Mouse (Mus musculus): ENCODE measurements around the gene Hnrnpf. TPM values are rescaled to one million over a fixed set of nuclear protein-coding genes. Genes with fewer than 3 reads are reported as not detected.

The Hnrnpf gene
- polyA plus RNA-seq, 1 experiment: 1,035 TPM

DNA sequence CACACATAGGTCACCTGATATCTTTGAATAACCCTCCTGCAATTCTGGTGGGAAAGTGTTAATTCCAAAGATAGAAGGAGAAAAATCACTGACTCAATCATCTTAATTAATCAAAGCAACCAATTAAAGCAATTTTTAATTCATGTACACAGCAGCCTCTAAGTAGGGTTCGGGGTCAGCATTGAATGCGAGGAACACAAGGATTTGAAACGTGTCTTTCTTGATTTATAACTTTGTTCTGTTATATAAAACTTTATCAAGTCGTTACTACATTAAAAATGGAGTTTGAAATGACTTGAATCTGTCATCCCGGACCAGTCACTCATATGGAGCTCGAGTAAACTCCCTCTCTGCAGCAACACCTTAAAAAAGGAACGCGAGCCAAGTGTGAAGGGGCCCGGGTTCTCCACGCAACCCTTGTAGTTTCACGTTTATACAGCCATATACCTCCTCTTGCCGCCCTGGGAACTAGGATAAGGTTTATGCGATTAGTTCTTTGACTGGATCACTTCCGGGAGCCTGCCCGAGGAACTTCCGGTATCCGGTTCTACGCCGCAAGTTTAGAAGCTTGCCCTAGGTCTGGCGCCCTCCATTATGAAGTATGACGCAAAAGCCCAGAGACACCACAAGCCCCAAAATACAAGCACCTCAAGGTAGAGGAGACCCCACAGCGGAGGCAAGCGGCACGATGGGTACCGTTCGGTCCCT lies 21.3 kb upstream of the Hnrnpf start:
- no peaks in the 10 kb centered on the region for H3K27me3 ChIP-seq (ENCODE audit: control insufficient read depth, insufficient read depth, low read length, poor library complexity, severe bottlenecking)
- peak overlapping the region; percentile 69 for H3K9ac ChIP-seq (ENCODE audit: low read depth, poor library complexity, severe bottlenecking)
- H3K36me3 ChIP-seq (ENCODE audit: control insufficient read depth, insufficient read depth, low read length, poor library complexity, severe bottlenecking): no peaks in the 10 kb centered on the region
- peak overlapping the region; percentile 89 for H3K27ac ChIP-seq (ENCODE audit: insufficient read depth, low read length)
- H3K4me3 ChIP-seq (ENCODE audit: low read depth, low read length): peak overlapping the region; percentile 75
- peaks cover 1% of the 10 kb centered on the region for H3K4me1 ChIP-seq (ENCODE audit: control insufficient read depth, insufficient read depth, low read length)
- H3K9me3 ChIP-seq (replicated peaks; ENCODE audit: control insufficient read depth, insufficient read depth, low read length, poor library complexity, severe bottlenecking): no peaks in the 10 kb centered on the region
- TF ChIP-seq EP300 (IDR thresholded peaks at IDR 0.05; ENCODE audit: insufficient read depth, low read depth, low read length) (no peak), POLR2A (IDR thresholded peaks at IDR 0.05; ENCODE audit: insufficient read depth, low read length) (peak; percentile 6)

DNA sequence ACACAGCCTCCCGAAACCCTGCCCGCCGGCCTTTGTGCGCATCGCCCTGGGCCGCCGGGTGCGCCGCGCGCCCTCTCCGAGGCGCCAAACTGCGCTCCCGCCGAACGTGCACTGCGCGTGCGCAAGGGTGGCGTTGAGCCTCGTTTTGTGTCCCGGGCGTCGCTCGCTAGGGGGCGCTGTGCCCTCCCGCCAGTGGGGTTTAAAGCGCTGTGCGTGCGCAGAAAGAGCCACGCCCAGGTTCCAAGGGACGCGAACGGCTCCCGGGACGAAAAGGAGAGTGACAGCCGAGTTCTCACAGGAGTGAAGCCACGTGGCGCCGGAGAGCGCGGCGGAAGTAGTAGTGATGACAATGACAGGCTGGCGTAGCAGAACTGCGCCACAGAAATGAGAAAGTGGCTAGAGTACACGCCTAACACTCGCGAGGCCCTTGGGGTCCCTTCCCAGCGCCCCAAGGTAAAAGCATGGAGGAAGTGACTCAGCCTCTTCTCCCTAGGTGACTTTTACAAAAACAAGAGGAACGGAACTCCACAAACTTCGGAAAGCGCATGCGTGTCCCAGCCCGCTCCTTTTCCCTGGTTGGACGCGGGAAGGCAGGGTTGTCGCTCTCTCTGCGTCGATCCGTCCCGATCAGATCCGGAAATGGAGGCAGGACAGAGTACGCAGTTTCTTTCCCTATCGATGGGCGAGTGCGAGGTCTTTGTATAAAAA lies 20.6 kb upstream of the Hnrnpf start:
- Histone ChIP-seq H3K27me3 (ENCODE audit: control insufficient read depth, insufficient read depth, low read length, poor library complexity, severe bottlenecking) (no peaks in the 10 kb centered on the region), H3K4me3 (ENCODE audit: low read depth, low read length) (peak overlapping the region; percentile 81), H3K4me1 (ENCODE audit: control insufficient read depth, insufficient read depth, low read length) (peaks cover 1% of the 10 kb centered on the region), H3K27ac (ENCODE audit: insufficient read depth, low read length) (peak overlapping the region; percentile 89), H3K36me3 (ENCODE audit: control insufficient read depth, insufficient read depth, low read length, poor library complexity, severe bottlenecking) (no peaks in the 10 kb centered on the region), H3K9ac (ENCODE audit: low read depth, poor library complexity, severe bottlenecking) (peak overlapping the region; percentile 69), H3K9me3 (replicated peaks; ENCODE audit: control insufficient read depth, insufficient read depth, low read length, poor library complexity, severe bottlenecking) (no peaks in the 10 kb centered on the region)
- TF ChIP-seq CTCF (IDR thresholded peaks at IDR 0.05; ENCODE audit: low read depth, low read length) (peak; percentile 97), EP300 (IDR thresholded peaks at IDR 0.05; ENCODE audit: insufficient read depth, low read depth, low read length) (peak; percentile 52; the same call in 1 of the 2 replicates), POLR2A (IDR thresholded peaks at IDR 0.05; ENCODE audit: insufficient read depth, low read length) (peak; percentile 25)

DNA sequence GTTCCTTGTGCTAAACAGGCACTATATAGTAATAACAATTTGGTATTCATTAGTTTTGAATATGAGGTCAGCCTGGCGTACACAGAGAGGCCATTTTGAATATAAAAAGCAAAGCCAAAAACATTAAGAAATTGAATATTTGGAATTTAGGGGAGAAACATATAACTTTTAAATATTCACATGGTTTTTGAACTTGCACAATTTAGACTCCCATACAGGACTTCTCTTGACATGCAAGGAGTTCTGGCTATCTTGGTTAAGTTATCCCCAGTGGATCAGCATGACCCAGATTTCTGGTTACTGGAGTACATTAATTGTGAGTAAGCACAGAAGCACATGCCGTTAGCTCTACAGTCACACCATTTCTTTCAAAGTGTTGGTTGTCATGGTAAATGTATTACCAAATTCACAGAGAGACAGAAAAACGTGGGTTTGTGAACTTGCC lies 19.7 kb upstream of the Hnrnpf start:
- Histone ChIP-seq H3K4me1 (ENCODE audit: control insufficient read depth, insufficient read depth, low read length) (peaks cover 1% of the 10 kb centered on the region), H3K9me3 (replicated peaks; ENCODE audit: control insufficient read depth, insufficient read depth, low read length, poor library complexity, severe bottlenecking) (no peaks in the 10 kb centered on the region), H3K36me3 (ENCODE audit: control insufficient read depth, insufficient read depth, low read length, poor library complexity, severe bottlenecking) (no peaks in the 10 kb centered on the region), H3K4me3 (ENCODE audit: low read depth, low read length) (no peak overlapping the region; the same call in 1 of the 2 replicates), H3K27me3 (ENCODE audit: control insufficient read depth, insufficient read depth, low read length, poor library complexity, severe bottlenecking) (no peaks in the 10 kb centered on the region), H3K9ac (ENCODE audit: low read depth, poor library complexity, severe bottlenecking) (peak overlapping the region; percentile 69), H3K27ac (ENCODE audit: insufficient read depth, low read length) (peak overlapping the region; percentile 94)
- TF ChIP-seq POLR2A (IDR thresholded peaks at IDR 0.05; ENCODE audit: insufficient read depth, low read length): no peak
- TF ChIP-seq EP300 (IDR thresholded peaks at IDR 0.05; ENCODE audit: insufficient read depth, low read depth, low read length): no peak
- no peak for TF ChIP-seq CTCF (IDR thresholded peaks at IDR 0.05; ENCODE audit: low read depth, low read length)

DNA sequence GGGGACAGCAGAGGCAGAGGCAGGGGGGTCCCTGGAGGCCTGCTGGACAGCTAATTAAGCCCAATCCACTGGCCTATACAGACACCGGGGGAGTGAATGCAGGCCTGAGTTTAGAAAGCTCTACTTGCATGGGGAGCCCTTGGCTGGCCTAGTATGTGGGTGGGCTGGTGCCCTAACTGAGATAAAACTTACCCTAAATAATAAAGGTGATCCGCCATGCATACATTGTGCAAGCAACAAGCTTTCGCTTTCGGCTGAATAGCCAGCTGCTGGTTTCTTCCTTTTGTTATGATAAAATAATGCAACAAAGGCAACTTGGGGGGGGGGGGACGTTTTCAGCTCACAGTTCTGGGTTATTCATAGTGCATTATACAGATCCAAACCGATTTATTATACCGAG lies 18.9 kb upstream of the Hnrnpf start:
- no peaks in the 10 kb centered on the region for H3K36me3 ChIP-seq (ENCODE audit: control insufficient read depth, insufficient read depth, low read length, poor library complexity, severe bottlenecking)

DNA sequence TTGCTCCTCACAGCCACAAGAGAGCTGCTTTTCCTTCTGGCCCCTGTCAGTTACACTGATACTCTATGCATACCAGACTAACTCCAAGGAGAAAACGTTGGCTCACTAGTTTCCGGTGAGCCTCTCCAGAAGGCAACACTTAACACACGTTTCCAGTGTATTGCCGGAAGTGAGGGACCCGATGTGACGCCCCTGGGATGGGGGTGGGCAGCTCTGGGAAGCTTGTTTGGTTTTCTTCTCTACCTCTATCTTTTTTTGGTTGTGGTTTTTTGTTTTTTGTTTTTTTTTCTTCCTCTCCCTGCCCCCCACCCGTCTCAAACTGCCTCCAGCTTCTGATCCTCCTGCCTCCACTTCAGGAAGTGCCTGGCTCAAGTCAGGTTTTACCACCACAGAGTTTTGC lies 18.1 kb upstream of the Hnrnpf start:
- TF ChIP-seq CTCF (IDR thresholded peaks at IDR 0.05; ENCODE audit: low read depth, low read length) (no peak), EP300 (IDR thresholded peaks at IDR 0.05; ENCODE audit: insufficient read depth, low read depth, low read length) (no peak), POLR2A (IDR thresholded peaks at IDR 0.05; ENCODE audit: insufficient read depth, low read length) (no peak)
- H3K27ac ChIP-seq (ENCODE audit: insufficient read depth, low read length): peak overlapping the region; percentile 94
- H3K4me1 ChIP-seq (ENCODE audit: control insufficient read depth, insufficient read depth, low read length): peaks cover 1% of the 10 kb centered on the region

More for the DNA sequence above, 18.9 kb upstream of the Hnrnpf start:
- H3K9ac ChIP-seq (ENCODE audit: low read depth, poor library complexity, severe bottlenecking): no peak overlapping the region
- H3K9me3 ChIP-seq (replicated peaks; ENCODE audit: control insufficient read depth, insufficient read depth, low read length, poor library complexity, severe bottlenecking): no peaks in the 10 kb centered on the region
- H3K27me3 ChIP-seq (ENCODE audit: control insufficient read depth, insufficient read depth, low read length, poor library complexity, severe bottlenecking): no peaks in the 10 kb centered on the region
- H3K4me1 ChIP-seq (ENCODE audit: control insufficient read depth, insufficient read depth, low read length): peaks cover 1% of the 10 kb centered on the region
- H3K27ac ChIP-seq (ENCODE audit: insufficient read depth, low read length): peak overlapping the region; percentile 94
- 0 out of 2 replicates have a peak, but pooled peaks have one; percentile 41 for TF ChIP-seq EP300 (IDR thresholded peaks at IDR 0.05; ENCODE audit: insufficient read depth, low read depth, low read length)
- no peak for TF ChIP-seq POLR2A (IDR thresholded peaks at IDR 0.05; ENCODE audit: insufficient read depth, low read length)
- TF ChIP-seq CTCF (IDR thresholded peaks at IDR 0.05; ENCODE audit: low read depth, low read length): no peak
- no peak overlapping the region for H3K4me3 ChIP-seq (ENCODE audit: low read depth, low read length)

DNA sequence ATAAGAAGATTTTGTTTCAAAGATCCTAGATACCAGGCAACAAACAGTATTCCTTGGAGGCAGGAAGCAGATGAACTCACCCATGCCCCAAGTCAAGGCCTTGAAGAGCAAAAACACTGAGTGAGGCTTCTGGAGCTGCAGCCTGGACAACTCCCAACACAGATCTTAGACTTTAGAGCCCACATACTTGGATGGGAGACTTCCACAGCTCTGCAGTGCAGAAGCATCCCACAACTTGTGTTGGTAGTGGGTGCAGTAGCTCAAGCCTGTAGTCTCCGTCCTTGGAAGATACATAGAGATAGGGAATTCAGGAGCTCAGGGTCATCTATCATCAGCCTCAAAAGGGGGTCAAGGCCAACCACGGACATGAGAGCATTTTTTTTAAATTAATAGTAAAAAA lies 14.2 kb upstream of the Hnrnpf start:
- Histone ChIP-seq H3K9ac (ENCODE audit: low read depth, poor library complexity, severe bottlenecking) (no peak overlapping the region), H3K36me3 (ENCODE audit: control insufficient read depth, insufficient read depth, low read length, poor library complexity, severe bottlenecking) (no peaks in the 10 kb centered on the region)

More for the DNA sequence above, 18.1 kb upstream of the Hnrnpf start:
- Histone ChIP-seq H3K9me3 (replicated peaks; ENCODE audit: control insufficient read depth, insufficient read depth, low read length, poor library complexity, severe bottlenecking) (no peaks in the 10 kb centered on the region), H3K36me3 (ENCODE audit: control insufficient read depth, insufficient read depth, low read length, poor library complexity, severe bottlenecking) (no peaks in the 10 kb centered on the region), H3K27me3 (ENCODE audit: control insufficient read depth, insufficient read depth, low read length, poor library complexity, severe bottlenecking) (no peaks in the 10 kb centered on the region), H3K4me3 (ENCODE audit: low read depth, low read length) (no peak overlapping the region), H3K9ac (ENCODE audit: low read depth, poor library complexity, severe bottlenecking) (peak overlapping the region; percentile 21; the same call in 1 of the 2 replicates)

More for the DNA sequence above, 14.2 kb upstream of the Hnrnpf start:
- TF ChIP-seq POLR2A (IDR thresholded peaks at IDR 0.05; ENCODE audit: insufficient read depth, low read length): no peak
- TF ChIP-seq CTCF (IDR thresholded peaks at IDR 0.05; ENCODE audit: low read depth, low read length): no peak
- no peak for TF ChIP-seq EP300 (IDR thresholded peaks at IDR 0.05; ENCODE audit: insufficient read depth, low read depth, low read length)
- H3K27ac ChIP-seq (ENCODE audit: insufficient read depth, low read length): no peak overlapping the region
- H3K4me1 ChIP-seq (ENCODE audit: control insufficient read depth, insufficient read depth, low read length): peaks cover 1% of the 10 kb centered on the region
- H3K4me3 ChIP-seq (ENCODE audit: low read depth, low read length): no peak overlapping the region
- H3K9me3 ChIP-seq (replicated peaks; ENCODE audit: control insufficient read depth, insufficient read depth, low read length, poor library complexity, severe bottlenecking): no peaks in the 10 kb centered on the region
- no peaks in the 10 kb centered on the region for H3K27me3 ChIP-seq (ENCODE audit: control insufficient read depth, insufficient read depth, low read length, poor library complexity, severe bottlenecking)
